Mouse (Mus musculus): ENCODE data around the gene Serpinc1. TPM values are rescaled to one million over a fixed set of nuclear protein-coding genes. Genes with fewer than 3 reads are reported as not detected.
"Not testable (repeated sequence)": the region's sequence is repeated elsewhere in the genome, so short reads cannot be mapped to it uniquely, and the experiment has no call there.

Serpinc1 gene
- 2.1 and 2.7 TPM in 2 replicates for polyA plus RNA-seq (2015; fragmentation: Nextera tagmentation; extraction: Ambion mirVana)

DNA sequence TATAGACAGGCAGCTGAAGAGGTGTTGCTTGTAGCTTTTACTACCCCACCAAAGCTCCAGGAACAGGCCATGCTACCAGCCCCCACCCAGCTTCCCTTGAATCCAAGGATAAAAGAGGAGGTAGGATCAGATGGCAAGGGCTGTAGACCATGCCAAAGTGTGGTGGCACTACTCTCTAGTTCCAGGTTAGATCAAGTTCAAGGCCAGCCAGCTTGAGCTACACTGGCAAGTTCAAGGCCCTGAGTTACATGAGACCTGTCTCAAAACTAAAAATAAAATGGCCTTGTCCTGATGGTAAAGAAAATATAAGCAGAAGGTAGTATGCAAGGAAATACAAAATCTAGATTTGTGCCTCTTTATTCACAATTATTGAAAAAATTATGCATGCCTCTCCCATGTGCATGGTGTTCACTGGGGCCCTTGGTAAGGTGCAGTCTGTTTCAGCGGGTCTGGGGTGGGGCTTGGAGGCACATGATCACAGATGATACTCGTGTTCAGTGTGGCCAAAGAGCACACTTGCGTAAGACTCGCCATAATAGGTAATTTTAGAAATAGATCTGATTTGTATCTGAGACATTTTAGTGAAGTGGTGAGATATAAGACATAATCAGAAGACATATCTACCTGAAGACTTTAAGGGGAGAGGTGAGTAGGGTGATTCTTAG is at the start of gene Serpinc1:
Serpinc1 (plus strand) TSS at position 515 of the 665 bp plus-strand sequence.
- DNase-seq (ENCODE audit: low spot score), result no peak

DNA sequence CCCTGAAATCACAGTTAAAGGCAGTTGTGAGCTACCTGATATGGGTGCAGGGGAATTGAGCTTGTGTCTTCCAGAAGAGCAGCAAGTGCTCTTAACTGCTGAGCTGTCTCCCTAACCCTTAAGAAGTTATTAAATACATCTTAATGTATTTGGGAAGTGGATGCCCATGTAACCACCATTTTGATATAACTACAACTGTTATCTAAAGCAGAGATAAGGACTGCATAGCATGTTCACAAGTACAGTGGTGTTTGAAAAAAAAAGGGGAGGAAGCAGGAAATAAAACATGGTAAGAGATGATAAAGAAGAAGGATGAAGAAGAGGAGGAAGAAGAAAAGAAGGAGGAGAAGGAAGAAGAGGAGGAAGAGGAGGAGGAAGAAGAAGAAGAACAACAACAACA is 47.1 kb upstream of the Serpinc1 start:
- DNase-seq (ENCODE audit: low spot score), result no peak

DNA sequence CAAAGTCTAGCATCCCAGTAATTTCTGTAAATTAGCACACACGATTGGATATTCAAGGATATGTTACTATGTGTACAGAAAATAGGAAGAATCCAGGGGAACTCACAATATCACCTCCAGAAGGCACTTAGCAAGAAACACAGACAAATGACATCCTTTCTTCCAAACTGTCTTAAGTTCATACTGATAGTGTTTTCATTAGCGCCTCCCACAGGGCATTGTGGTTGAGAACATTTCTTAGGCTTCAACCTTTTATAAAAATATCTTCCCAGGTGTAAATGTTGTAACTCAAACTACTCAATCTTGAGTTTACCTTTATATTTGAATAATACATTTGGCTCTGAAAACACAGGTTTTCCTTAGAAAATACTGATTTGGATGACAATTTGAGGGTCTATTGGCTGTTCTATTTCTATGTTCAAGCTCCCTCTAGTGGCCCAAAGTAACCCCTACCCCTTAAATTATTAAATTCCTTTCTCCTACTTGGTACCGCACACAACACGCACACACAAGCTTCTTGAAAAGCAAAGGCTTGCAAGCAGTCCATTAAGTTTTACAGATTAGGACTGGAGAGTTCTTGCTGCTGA is 44.4 kb upstream of the Serpinc1 start:
- peak; percentile 52 for DNase-seq (ENCODE audit: low spot score)

DNA sequence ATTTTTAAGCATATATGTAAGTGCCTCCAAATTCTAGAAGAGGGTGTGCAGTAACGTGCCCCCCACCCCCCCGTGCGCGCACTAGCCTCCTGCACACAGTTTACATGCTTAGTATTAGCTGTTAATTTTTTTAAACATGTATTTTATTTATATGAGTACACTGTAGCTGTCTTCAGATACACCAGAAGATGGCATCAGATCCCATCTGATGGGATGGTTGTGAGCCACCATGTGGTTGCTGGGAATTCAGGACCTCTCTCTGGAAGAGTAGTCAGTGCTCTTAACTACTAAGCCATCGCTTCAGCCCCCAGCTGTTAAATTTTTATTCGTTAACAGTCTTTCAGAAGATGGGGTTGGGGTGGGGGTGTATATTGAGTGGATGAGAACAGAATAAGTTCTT is 42.8 kb upstream of the Serpinc1 start:
- no peak for DNase-seq (ENCODE audit: low spot score)

DNA sequence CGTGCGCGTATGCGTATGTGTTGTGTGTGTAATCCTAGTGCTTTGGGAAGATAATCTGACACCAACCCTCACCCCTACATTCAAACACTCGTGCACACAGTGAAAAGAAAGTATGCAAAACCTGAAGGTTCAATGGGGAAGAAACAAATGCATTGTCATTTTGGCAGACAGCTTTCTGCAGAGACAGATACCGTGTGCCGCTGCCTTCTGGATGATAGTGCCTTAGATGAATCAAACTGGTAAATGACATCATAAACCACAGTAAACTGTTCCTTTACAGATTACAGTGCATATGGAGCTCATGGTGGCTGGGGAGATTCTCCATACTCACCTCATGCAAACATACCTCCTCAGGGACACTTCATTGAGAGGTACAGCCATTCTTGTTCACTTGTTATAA is 15.2 kb upstream of the Serpinc1 start:
- no peak for DNase-seq (ENCODE audit: low spot score)

DNA sequence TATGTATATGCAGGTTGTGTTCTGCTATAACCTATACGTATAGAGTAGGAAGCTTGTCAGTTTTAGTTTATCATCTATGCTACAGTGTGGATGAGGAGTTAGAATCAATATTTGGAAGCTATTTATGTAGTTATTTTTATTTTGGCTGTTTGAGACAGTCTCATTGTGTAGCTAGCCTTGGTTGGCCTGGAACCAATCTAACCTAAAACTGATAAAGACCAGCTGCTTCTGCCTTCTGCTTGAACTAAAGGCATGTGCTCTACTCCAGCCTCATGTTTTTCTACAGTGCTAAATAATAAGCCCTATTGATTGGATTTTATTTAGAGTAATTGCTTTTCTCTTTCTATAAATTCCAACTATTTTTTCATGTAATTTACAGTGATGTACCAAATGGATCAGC is 11.1 kb upstream of the Serpinc1 start:
- no peak for DNase-seq (ENCODE audit: low spot score)

DNA sequence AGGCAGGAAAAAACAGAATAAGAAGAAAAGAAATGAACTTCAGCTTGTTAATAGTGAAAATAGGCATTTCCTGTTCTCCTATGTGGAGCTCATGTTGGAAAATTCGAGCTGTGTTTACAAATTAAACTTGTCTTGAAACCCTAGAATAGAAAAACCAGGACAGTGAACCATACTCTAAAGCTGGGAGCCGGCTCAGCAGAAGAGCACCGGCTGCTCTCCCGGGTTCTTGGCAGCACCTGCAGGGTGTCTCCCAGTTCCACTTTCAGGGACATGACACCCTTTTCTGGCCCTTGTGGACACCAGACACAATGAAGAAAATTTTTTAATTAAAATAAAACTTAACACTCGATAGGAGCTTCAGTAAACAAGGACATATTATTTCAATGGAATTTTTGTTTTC is 9.7 kb upstream of the Serpinc1 start:
- no peak for DNase-seq (ENCODE audit: low spot score)

DNA sequence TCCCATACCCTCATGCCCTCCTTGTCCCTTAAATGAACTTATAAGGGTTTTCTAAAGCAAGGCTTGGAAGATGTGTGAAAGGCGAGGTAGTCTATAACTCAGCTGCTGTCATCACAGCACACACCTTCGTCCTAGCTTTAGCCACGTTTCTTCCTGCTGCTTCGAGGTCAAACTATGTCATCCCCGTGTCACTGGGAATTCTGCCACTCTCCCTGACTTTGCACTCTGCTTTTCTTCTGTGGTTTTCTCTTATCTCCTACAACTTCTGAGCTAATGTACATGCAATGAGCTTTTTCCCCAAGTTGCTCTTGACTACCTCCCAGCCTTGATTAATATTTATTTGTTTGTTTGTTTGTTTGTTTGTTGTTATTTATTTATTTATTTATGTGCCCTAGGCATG is 1.6 kb downstream of the Serpinc1 start:
- DNase-seq (ENCODE audit: low spot score), result no peak

DNA sequence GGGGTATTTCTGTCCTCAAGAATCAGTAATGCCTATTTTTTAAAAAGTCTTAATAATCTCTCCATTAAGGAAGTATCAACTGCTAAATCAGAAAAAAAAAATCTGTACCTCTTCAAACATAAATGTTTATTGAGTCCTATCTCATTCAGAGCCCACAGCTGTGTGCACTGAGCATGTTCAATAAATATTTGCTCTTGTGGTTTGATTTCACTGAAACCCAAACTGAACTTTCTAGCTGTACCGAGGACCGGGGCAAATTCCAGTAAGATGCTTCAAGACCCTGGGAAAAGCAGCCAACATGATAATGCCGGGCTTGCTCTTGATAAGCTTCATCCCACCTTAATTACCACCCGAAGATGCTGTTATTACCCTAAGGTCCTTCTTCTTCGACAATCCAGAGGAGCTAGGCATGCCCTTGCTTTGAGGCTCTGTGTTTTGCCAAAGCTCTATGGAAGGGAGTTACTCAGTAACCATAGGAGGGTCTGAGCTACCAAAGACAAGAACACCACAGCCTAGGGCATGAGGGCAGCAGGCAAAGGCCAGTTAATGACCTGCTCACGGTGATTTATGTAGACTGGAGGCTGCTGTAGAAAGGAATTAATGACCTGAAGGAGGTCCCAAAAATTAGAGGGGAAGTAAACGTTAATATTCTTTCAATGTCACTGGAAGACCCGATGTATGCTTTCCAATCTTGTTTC is 2.3 kb downstream of the Serpinc1 start:
- no peak for DNase-seq (ENCODE audit: low spot score)

DNA sequence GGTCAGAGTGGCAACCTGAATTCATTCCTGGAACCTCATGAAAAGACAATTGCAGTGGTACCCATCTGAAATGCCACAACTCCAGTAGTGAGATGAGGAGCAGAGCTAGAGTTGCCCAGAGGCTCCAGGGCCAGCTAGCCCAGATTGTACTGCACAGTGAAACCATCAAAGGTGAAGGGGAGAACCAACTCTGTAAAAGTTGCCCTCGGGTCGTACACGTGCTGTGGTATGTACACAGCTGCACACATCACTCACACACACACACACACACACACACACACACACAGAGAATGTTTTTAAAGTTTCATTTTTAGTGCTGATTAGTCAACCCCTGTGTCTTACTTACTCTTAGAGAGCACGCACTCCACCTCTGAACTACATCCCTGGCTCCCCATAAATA is 3.0 kb downstream of the Serpinc1 start:
- DNase-seq (ENCODE audit: low spot score), result no peak

DNA sequence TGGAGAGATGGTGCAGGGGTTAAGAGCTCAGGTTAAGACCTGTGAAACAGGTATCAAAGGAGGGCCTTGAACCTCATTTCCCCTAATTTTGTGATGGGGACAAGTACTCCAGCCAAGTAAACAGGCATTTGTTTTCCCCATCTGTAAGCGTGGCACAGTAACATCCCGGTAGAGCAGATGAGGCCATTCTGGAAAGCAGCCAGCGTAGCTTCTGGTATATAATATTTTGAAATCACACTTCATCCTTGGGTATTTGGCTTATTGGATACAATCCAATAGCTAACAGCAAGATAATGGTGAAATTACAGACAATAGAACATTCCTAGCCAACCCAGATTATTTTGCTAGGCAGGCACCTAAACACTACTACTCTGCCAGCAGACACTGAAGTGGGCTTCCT is 4.5 kb downstream of the Serpinc1 start:
- DNase-seq (ENCODE audit: low spot score), result no peak

DNA sequence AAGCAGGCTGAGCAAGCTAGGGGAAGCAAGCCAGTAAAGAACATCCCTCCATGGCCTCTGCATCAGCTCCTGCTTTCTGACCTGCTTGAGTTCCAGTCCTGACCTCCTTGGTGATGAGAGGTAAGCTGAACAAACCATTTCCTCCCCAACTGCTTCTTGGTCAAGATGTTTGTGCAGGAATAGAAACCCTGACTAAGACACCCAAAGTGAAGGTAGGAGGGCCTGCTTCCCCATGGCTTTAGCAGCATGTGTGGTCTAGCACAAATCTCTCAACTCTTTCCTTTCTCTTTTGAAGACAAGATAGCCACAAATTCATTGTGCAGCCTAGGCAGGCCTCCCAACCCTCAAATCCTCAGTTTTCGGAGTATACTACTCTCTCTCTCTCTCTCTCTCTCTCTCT is 6.3 kb downstream of the Serpinc1 start:
- not testable (repeated sequence) for DNase-seq (ENCODE audit: low spot score)

DNA sequence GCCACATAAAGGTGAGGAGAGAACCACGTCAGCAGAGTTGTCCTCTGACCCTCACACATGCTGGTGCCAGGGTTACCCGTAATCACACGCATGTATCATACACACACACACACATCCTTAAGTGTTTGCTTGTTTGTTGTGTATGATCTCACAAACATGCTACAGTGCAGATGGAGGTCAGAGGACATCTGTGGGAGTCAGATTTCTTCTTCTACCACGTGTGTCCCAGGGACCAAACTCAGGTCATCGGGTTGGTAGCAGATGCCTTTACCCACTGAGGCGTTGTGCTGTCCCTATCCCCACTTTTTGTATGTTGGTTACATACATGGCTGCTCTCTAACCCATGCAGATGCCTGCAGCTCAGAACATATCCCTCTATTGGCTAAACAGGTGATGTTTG is 7.1 kb downstream of the Serpinc1 start:
- no peak for DNase-seq (ENCODE audit: low spot score)

DNA sequence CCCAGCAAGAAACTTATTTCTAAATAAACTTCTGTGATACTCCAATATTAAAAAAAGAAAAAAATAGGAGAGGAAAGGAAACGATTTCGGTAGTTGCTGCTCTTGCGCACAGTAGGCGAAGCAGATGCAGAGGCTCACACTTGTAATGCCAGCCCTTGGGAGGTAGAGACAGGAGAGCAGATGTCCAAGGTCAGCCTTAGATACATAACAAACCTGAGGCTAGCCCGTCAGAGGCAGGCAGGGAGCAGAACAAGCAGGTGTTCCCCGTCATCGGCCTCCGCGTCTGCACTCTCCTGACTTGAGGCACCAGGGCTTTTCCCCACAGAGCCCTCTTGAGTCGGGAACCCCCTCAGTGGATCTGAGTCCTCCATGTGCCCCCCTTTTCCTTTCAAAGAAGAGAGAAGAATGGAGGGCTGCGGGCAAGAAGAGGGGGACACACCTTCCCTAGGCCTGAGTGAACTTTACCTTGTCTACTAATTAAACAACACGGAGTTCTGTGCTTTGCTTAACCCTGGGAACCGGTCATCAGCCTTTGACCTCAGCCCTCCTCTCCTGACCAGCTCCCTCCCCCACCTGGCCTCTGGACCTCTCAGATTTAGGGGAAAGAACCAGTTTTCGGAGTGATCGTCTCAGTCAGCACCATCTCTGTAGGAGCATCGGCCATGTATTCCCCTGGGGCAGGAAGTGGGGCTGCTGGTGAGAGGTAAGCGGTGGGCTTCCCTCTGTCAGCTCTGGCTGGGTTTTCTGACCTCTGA is 8.7 kb downstream of the Serpinc1 start:
- no peak for DNase-seq (ENCODE audit: low spot score)

DNA sequence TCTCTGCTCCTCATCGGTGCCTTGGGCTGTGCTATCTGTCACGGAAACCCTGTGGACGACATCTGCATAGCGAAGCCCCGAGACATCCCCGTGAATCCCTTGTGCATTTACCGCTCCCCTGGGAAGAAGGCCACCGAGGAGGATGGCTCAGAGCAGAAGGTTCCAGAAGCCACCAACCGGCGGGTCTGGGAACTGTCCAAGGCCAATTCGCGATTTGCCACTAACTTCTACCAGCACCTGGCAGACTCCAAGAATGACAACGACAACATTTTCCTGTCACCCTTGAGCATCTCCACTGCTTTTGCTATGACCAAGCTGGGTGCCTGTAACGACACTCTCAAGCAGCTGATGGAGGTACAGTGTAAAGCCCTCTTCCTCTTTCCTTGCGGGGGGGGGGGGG is 11.0 kb downstream of the Serpinc1 start:
- no peak for DNase-seq (ENCODE audit: low spot score)

DNA sequence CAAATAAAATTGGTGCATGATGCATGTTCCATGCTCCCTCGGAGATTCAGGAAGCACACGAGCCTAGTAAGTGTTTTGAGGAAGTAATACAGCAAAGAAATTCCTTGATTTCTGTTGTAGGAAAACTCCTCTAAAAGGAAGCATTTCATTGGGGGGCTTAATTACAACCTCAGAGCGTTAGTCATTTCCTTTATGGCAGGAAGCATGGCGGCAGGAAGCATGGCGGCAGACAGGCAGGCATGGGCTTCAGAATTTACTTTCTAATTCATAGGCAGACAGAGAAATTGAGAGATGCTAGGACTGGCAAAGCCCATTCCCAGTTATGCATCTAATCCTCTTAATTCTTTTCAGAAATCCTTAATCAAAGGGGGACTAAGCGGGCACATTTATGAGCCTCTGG is 15.5 kb downstream of the Serpinc1 start:
- no peak for DNase-seq (ENCODE audit: low spot score)

DNA sequence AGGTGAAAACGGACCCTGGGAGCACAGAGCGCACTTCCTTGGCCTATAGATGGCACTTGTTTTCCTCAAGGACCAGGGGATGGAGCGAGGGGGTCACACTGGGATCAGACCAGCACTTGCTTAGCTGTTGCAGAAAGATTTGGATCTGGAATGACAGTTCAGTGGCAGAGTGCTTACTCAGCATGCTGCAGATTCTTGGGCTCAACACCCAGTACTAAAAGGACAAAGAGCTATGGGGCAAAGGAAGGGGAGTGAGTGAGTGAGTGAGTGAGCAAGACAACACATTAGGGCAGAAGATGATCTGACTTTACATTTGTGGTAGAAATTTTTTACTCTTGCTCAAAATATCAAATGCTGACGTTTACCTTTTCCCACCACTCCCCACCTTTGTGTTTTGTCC is 26.6 kb downstream of the Serpinc1 start:
- no peak for DNase-seq (ENCODE audit: low spot score)

DNA sequence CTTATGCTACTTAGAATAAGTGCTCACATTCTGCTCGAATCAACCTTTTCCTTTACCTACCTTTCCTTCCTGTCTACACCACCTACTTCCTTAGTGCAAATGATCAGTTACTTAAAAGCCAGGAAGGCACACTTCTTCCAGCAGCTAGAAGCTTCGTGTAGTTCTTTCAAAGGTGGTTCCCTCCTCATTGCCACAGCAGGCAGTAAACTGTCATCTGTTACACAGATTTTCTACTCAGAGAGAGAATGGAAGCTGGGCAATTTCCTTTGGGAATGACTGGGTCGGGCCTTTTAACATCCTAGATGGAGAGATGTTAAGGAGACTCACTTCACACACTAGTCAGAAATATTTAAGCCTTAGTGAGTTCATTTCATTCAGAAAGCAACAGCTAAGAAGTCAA is 27.1 kb downstream of the Serpinc1 start:
- DNase-seq (ENCODE audit: low spot score), result no peak

DNA sequence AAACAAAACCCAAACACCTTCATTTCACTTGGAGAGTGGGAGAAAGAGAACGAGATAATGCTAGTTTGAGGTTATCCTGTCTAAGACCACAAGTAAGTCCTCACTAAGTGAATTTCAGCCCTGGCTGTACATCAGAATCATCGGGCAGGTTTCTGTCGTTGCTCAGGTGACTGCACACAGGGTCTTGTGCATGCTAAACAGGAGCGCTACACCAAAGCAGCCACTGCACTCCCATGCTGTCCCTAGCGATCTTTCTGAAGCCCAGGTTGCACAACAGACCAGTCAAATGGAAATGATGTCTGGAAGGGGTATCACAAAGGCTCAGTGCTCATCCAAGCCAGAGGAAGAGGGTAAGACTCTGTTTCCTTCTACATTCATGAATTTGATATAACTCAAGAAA is 28.1 kb downstream of the Serpinc1 start:
- no peak for DNase-seq (ENCODE audit: low spot score)

DNA sequence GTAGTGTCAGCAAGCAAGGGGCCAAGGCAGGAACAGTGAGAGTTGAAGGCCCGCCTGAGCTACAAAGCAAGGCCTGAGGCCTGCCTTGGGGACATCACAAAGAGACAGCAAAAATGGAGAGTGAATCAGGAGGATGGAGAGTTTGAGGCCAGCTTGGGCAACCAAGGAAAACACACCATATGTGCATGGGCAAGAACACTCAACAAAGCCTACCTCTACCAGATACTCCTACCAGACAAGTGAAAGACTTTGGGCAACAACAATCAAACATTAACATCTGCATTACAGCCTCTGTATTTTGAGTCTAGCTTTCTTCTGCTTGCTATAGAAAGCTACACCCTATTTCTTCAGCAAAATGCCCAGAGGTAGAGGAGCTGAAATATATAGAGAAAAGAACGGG is 29.7 kb downstream of the Serpinc1 start:
- no peak for DNase-seq (ENCODE audit: low spot score)

DNA sequence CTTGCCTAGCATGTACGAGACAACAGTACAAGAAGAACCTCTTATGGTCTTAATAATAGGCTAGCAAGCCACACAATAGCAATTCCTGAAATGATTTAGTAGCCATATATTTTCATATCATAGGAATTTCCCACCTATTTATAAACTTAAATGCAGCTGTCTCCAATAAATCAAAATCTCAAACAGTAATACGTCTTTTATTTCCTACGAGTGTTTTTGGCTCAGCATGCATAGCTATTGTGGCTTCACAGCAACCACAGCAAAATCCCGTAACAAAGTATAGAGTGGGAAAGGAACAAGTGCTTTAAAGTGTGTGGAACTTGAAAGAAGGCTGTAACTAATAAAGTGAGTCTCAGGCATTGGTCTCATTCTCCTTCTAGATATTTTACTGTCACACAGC is 32.1 kb downstream of the Serpinc1 start:
- no peak for DNase-seq (ENCODE audit: low spot score)

DNA sequence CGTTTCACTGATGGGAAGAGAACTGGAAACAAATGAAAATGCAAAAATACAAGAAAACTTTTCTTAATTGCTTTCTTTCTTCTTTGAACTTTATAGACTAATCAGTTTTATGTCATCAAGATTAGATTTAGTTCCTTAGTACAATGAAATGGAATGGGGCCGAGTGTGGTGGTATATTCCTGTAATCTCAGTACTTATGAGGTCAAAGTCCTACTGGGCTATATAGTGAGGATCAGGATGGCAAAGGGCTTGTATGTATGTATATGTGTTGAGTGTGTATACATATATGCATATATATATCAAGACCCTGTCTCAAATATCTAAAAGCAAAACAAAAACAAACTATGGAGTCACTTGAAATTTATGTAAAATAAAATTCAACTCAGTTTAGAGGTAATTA is 38.0 kb downstream of the Serpinc1 start:
- DNase-seq (ENCODE audit: low spot score), result no peak
